ENCODE assay signal across 10 mouse cellular contexts in genomic region chr2:25591863-25592262, GRCm38 (mm10). TPM values are rescaled to one million over a fixed set of nuclear protein-coding genes. Genes with fewer than 3 reads are reported as not detected.
A peak's percentile ranks its signal among the peaks of the same experiment; 100 is the strongest.
DNase-seq lines count a peak whose midpoint lies in the region; ATAC-seq and TF ChIP-seq lines count a peak whose summit lies in the region.
"Had no signal": no experiment of that assay in that cellular context is flagged by ENCODE, and none has a peak within 500 bp of the region (broad histone marks: within the 10 kb centered on the region; RNA-seq: fewer than 3 reads in every experiment).

No protein-coding gene starts in this region.

- peaks cover 65% of the 10 kb centered on the region for H3K36me3 ChIP-seq in kidney, postnatal 0 days (ENCODE audit: insufficient read depth, low read length)
- H3K36me3 ChIP-seq in E14TG2a.4 (ENCODE audit: insufficient read depth, low read length), result peaks cover 95% of the 10 kb centered on the region
- peaks cover 54% of the 10 kb centered on the region for H3K36me3 ChIP-seq in liver, postnatal 0 days (replicated peaks; ENCODE audit: insufficient read depth, low read length)
- peaks cover 99% of the 10 kb centered on the region for H3K36me3 ChIP-seq in forebrain, embryonic 10.5 days (replicated peaks)

- TF ChIP-seq POLR2A in bone marrow macrophage, adult 2 months (IDR thresholded peaks at IDR 0.05; ENCODE audit: borderline replicate concordance, low read depth, low read length), result no peak

- peak; percentile 66 for TF ChIP-seq CTCF in kidney, postnatal 0 days (IDR thresholded peaks at IDR 0.05; ENCODE audit: low read depth)
- TF ChIP-seq CTCF in E14TG2a.4 (conservative IDR thresholded peaks at IDR 0.05; ENCODE audit: low read length), result peak; percentile 61
- TF ChIP-seq CTCF in bone marrow macrophage, adult 2 months (IDR thresholded peaks at IDR 0.05; ENCODE audit: low read depth, low read length), result peak; percentile 41; the same call in 1 of the 2 replicates
- TF ChIP-seq CTCF in liver, postnatal 0 days (IDR thresholded peaks at IDR 0.05; ENCODE audit: low read depth), result peak; percentile 68

- no peak; the same call in 1 of the 2 replicates for ATAC-seq in kidney, postnatal 0 days (replicated peaks; ENCODE audit: low FRiP score, low read depth)
- ATAC-seq in liver, postnatal 0 days, result peak; percentile 45; the same call in 1 of the 2 replicates

- no peak overlapping the region for H3K4me2 ChIP-seq in kidney, postnatal 0 days (ENCODE audit: low read length)
- no peak overlapping the region for H3K4me2 ChIP-seq in liver, postnatal 0 days (ENCODE audit: low read depth, low read length)
- H3K4me2 ChIP-seq: embryonic facial prominence, embryonic 13.5 days; neural tube, embryonic 13.5 days had no signal

- H3K9ac ChIP-seq in kidney, postnatal 0 days (ENCODE audit: low read depth, low read length), result no peak overlapping the region
- no peak overlapping the region for H3K9ac ChIP-seq in liver, postnatal 0 days (replicated peaks)
- H3K9ac ChIP-seq: embryonic facial prominence, embryonic 13.5 days; neural tube, embryonic 13.5 days had no signal

- H3K9me3 ChIP-seq in kidney, postnatal 0 days (replicated peaks; ENCODE audit: low read length), result no peaks in the 10 kb centered on the region
- no peaks in the 10 kb centered on the region for H3K9me3 ChIP-seq in E14TG2a.4 (ENCODE audit: low read length)
- no peaks in the 10 kb centered on the region for H3K9me3 ChIP-seq in liver, postnatal 0 days (ENCODE audit: low read length)
- H3K9me3 ChIP-seq in forebrain, embryonic 10.5 days, result no peaks in the 10 kb centered on the region
- H3K9me3 ChIP-seq: embryonic facial prominence, embryonic 13.5 days; neural tube, embryonic 13.5 days had no signal

- 77% methylated on average over 2 of the region's 2 CpGs for WGBS in kidney, postnatal 0 days
- WGBS in liver, postnatal 0 days (ENCODE audit: insufficient replicate concordance), result 72% methylated on average over 2 of the region's 2 CpGs
- 91% methylated on average over 2 of the region's 2 CpGs for WGBS in forebrain, embryonic 10.5 days

- H3K27me3 ChIP-seq in kidney, postnatal 0 days (ENCODE audit: insufficient read depth, low read length), result no peaks in the 10 kb centered on the region
- H3K27me3 ChIP-seq in E14TG2a.4 (ENCODE audit: insufficient read depth, low read length), result no peaks in the 10 kb centered on the region
- H3K27me3 ChIP-seq in liver, postnatal 0 days (ENCODE audit: insufficient read depth, low read length), result no peaks in the 10 kb centered on the region
- H3K27me3 ChIP-seq in forebrain, embryonic 10.5 days (ENCODE audit: poor library complexity, severe bottlenecking), result no peaks in the 10 kb centered on the region
- H3K27me3 ChIP-seq: embryonic facial prominence, embryonic 13.5 days; neural tube, embryonic 13.5 days had no signal

- DNase-seq in kidney, postnatal 0 days (ENCODE audit: low spot score), result no peak
- no peak for DNase-seq in kidney, postnatal 10 days
- no peak for DNase-seq in liver, postnatal 0 days
- no peak for DNase-seq in yolk sac, embryonic 10.5 days (ENCODE audit: low spot score)
- DNase-seq in right cerebral cortex, postnatal 4 days, result no peak
- no peak for DNase-seq in forebrain, embryonic 10.5 days (ENCODE audit: extremely low spot score, low spot score)

- H3K4me1 ChIP-seq in kidney, postnatal 0 days (replicated peaks; ENCODE audit: insufficient read depth, low read length), result no peaks in the 10 kb centered on the region
- H3K4me1 ChIP-seq in E14TG2a.4 (replicated peaks; ENCODE audit: low read depth, low read length), result no peaks in the 10 kb centered on the region; the same call in 1 of the 2 replicates
- peaks cover 24% of the 10 kb centered on the region for H3K4me1 ChIP-seq in bone marrow macrophage, adult 2 months (ENCODE audit: control insufficient read depth, insufficient read depth, low read length)
- H3K4me1 ChIP-seq in liver, postnatal 0 days (ENCODE audit: insufficient read depth), result no peaks in the 10 kb centered on the region
- H3K4me1 ChIP-seq in forebrain, embryonic 10.5 days, result no peaks in the 10 kb centered on the region
- H3K4me1 ChIP-seq: embryonic facial prominence, embryonic 13.5 days; neural tube, embryonic 13.5 days had no signal

- no peak overlapping the region for H3K27ac ChIP-seq in kidney, postnatal 0 days
- no peak overlapping the region for H3K27ac ChIP-seq in bone marrow macrophage, adult 2 months (ENCODE audit: insufficient read depth, low read depth, low read length)
- H3K27ac ChIP-seq in liver, postnatal 0 days (ENCODE audit: low read depth), result no peak overlapping the region
- H3K27ac ChIP-seq in forebrain, embryonic 10.5 days, result no peak overlapping the region
- H3K27ac ChIP-seq: embryonic facial prominence, embryonic 13.5 days; neural tube, embryonic 13.5 days had no signal

- H3K4me3 ChIP-seq in kidney, postnatal 0 days (replicated peaks; ENCODE audit: low read depth, low read length), result no peak overlapping the region
- H3K4me3 ChIP-seq in E14TG2a.4 (replicated peaks; ENCODE audit: low read length), result no peak overlapping the region
- H3K4me3 ChIP-seq in bone marrow macrophage, adult 2 months (ENCODE audit: insufficient read depth, low read length), result no peak overlapping the region
- no peak overlapping the region for H3K4me3 ChIP-seq in liver, postnatal 0 days (ENCODE audit: low read depth, low read length)
- no peak overlapping the region for H3K4me3 ChIP-seq in forebrain, embryonic 10.5 days
- H3K4me3 ChIP-seq: embryonic facial prominence, embryonic 13.5 days; neural tube, embryonic 13.5 days had no signal

- TF ChIP-seq EP300 in liver, postnatal 0 days (IDR thresholded peaks at IDR 0.05; ENCODE audit: low read depth), result no peak

RNA-seq across cellular contexts. Expression of gene Ajm1, which starts 10.3 kb away (rescaled TPM):
- polyA plus RNA-seq in kidney, postnatal 0 days (2015; fragmentation: Nextera tagmentation; extraction: Ambion mirVana), result 0.15 and 0.16 TPM in 2 replicates
- polyA plus RNA-seq in bone marrow macrophage, adult 2 months (2012; ENCODE audit: insufficient read depth, insufficient read length, missing spikeins), result 0.11 and 0.21 TPM in 2 replicates
- 0.02 TPM in 1 of 2 replicates, not detected in the other for polyA plus RNA-seq in liver, postnatal 0 days (2015; fragmentation: Nextera tagmentation; extraction: Ambion mirVana)
- 0.02 TPM in 1 of 2 replicates, not detected in the other for polyA plus RNA-seq in forebrain, embryonic 10.5 days (2016; fragmentation: Nextera tagmentation; extraction: Ambion mirVana)

RNA-seq across cellular contexts. Expression of gene Rabl6, which starts 16.5 kb away (rescaled TPM):
- polyA plus RNA-seq in kidney, postnatal 0 days (2015; fragmentation: Nextera tagmentation; extraction: Ambion mirVana), result 45.6 and 56.9 TPM in 2 replicates
- polyA plus RNA-seq in bone marrow macrophage, adult 2 months (2012; ENCODE audit: insufficient read depth, insufficient read length, missing spikeins), result 76.0 and 76.9 TPM in 2 replicates
- polyA plus RNA-seq in liver, postnatal 0 days (2015; fragmentation: Nextera tagmentation; extraction: Ambion mirVana), result 11.0 and 13.5 TPM in 2 replicates
- polyA plus RNA-seq in forebrain, embryonic 10.5 days (2016; fragmentation: Nextera tagmentation; extraction: Ambion mirVana), result 78.3 and 80.8 TPM in 2 replicates

RNA-seq across cellular contexts. Expression of gene Phpt1, which starts 16.8 kb away (rescaled TPM):
- polyA plus RNA-seq in kidney, postnatal 0 days (2015; fragmentation: Nextera tagmentation; extraction: Ambion mirVana), result 197 TPM in 2 replicates
- polyA plus RNA-seq in bone marrow macrophage, adult 2 months (2012; ENCODE audit: insufficient read depth, insufficient read length, missing spikeins), result 20.0 and 23.0 TPM in 2 replicates
- polyA plus RNA-seq in liver, postnatal 0 days (2015; fragmentation: Nextera tagmentation; extraction: Ambion mirVana), result 44.7 and 46.1 TPM in 2 replicates
- polyA plus RNA-seq in forebrain, embryonic 10.5 days (2016; fragmentation: Nextera tagmentation; extraction: Ambion mirVana), result 162 and 165 TPM in 2 replicates

RNA-seq across cellular contexts. Expression of gene Mamdc4, which starts 17.2 kb away (rescaled TPM):
- 0.59 and 0.85 TPM in 2 replicates for polyA plus RNA-seq in kidney, postnatal 0 days (2015; fragmentation: Nextera tagmentation; extraction: Ambion mirVana)
- 0.60 and 1.3 TPM in 2 replicates for polyA plus RNA-seq in bone marrow macrophage, adult 2 months (2012; ENCODE audit: insufficient read depth, insufficient read length, missing spikeins)
- 0.07 and 0.09 TPM in 2 replicates for polyA plus RNA-seq in liver, postnatal 0 days (2015; fragmentation: Nextera tagmentation; extraction: Ambion mirVana)
- 5.0 and 7.0 TPM in 2 replicates for polyA plus RNA-seq in forebrain, embryonic 10.5 days (2016; fragmentation: Nextera tagmentation; extraction: Ambion mirVana)

RNA-seq across cellular contexts. Expression of gene Ccdc183, which starts 25.6 kb away (rescaled TPM):
- 0.32 and 0.34 TPM in 2 replicates for polyA plus RNA-seq in kidney, postnatal 0 days (2015; fragmentation: Nextera tagmentation; extraction: Ambion mirVana)
- not detected in 2 replicates for polyA plus RNA-seq in bone marrow macrophage, adult 2 months (2012; ENCODE audit: insufficient read depth, insufficient read length, missing spikeins)
- 0.19 and 0.28 TPM in 2 replicates for polyA plus RNA-seq in liver, postnatal 0 days (2015; fragmentation: Nextera tagmentation; extraction: Ambion mirVana)
- polyA plus RNA-seq in forebrain, embryonic 10.5 days (2016; fragmentation: Nextera tagmentation; extraction: Ambion mirVana), result 0.09 TPM in 2 replicates
